Mouse (Mus musculus) embryonic fibroblast, embryonic 13.5 days (primary cell): ENCODE data around the gene Hs3st2. TPM values are rescaled to one million over a fixed set of nuclear protein-coding genes. Genes with fewer than 3 reads are reported as not detected.

Experiments
- H3K27ac ChIP-seq: 2 replicates; pipeline ENCODE4 v1.5.1; 2012; ENCODE audit warnings: low read length, control low read depth, inconsistent platforms; ENCODE audit not compliant: insufficient read depth
- H3K4me1 ChIP-seq: 2 replicates; pipeline ENCODE4 v1.6.1; 2011; ENCODE audit warnings: low read length; ENCODE audit not compliant: control insufficient read depth, insufficient read depth
- H3K4me3 ChIP-seq: 2 replicates; pipeline ENCODE4 v1.5.1; 2011; ENCODE audit warnings: mild to moderate bottlenecking, control low read depth, low read length; ENCODE audit not compliant: insufficient read depth
- CTCF ChIP-seq: IDR thresholded peaks from 2 replicates; pipeline ENCODE4 v1.5.1; 2011; ENCODE audit warnings: mild to moderate bottlenecking, control low read depth, low read length, moderate library complexity, borderline replicate concordance; ENCODE audit not compliant: insufficient read depth
- POLR2A ChIP-seq: IDR thresholded peaks from 2 replicates; pipeline ENCODE4 v1.6.1; 2011; ENCODE audit warnings: low read depth, mild to moderate bottlenecking, control low read depth, low read length, moderate library complexity
- polyA plus RNA-seq: library from polyadenylated mRNA; stranded (reverse); fragments of >200 nt; gene quantifications from 2 replicates; pipeline ENCODE4 v1.2.4, GENCODE M21; 2011; ENCODE audit warnings: low read depth; ENCODE audit not compliant: missing spikeins, insufficient read length

The Hs3st2 gene
- polyA plus RNA-seq, 1 experiment = not detected

DNA sequence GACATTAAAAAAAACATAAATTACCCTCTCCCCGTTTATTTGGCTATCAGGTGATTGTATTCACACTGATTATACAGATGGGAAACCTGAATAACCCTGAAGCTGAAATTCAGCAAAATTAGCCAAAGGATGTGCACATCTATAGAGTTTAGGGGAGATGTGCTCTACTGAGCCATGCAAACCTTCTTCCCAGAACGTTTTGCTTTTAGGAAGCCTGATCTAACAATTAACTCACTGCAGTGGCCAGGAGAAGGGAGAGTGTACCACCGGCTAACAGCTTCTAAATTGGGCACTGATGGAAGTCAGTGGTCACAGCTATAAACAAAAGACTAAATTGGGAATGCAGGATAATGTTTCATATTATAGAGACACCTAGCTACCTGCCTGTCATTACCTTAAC, 66.4 kb downstream of the Hs3st2 start:
- TF ChIP-seq POLR2A (no peak), CTCF (no peak)
- H3K4me3 ChIP-seq = no peak overlapping the region
- no peaks in the 10 kb centered on the region for H3K4me1 ChIP-seq
- H3K27ac ChIP-seq = no peak overlapping the region

DNA sequence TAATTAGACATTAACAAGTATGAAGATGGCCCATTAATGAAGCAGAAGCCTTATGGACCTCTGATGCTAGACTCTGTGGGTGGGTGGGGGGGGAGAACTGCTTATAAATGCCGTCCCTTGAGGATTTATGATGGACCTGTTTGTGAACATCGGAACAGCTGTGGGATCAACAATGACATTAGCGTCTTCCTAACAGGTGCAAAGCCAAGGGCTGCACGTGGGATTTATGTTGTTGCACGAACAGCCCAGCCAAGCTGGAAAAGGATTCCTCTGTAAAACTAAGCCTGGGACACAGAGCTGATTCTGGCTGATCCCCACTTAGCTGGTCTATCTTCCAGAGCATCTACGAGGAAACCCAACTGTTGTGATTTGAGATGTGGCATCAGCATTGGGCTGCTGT, 69.0 kb downstream of the Hs3st2 start:
- no peaks in the 10 kb centered on the region for H3K4me1 ChIP-seq

DNA sequence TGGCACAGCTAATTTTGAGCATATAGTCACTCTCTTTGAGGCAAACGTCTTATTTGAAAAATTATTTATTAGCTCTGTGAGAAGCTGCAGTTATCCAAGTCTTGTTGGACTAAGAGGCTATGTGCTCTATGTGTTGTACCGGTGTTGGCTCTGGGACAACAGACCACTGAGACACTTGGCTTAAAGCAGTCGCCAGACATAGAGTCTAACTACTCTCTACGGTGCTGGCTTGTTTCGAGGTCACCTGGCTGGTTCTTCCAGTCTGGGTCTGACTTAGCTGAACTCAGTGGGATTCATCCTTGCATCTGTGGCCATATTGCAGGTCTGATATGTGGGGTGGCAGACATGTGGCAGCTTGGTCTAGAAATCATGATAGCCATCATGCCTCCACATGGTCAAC, 72.8 kb downstream of the Hs3st2 start:
- H3K4me3 ChIP-seq = no peak overlapping the region
- TF ChIP-seq POLR2A (no peak), CTCF (no peak)
- H3K4me1 ChIP-seq = no peaks in the 10 kb centered on the region
- no peak overlapping the region for H3K27ac ChIP-seq

More for the DNA sequence above, 69.0 kb downstream of the Hs3st2 start:
- H3K4me3 ChIP-seq = no peak overlapping the region
- no peak for TF ChIP-seq CTCF
- TF ChIP-seq POLR2A = no peak
- H3K27ac ChIP-seq = no peak overlapping the region

DNA sequence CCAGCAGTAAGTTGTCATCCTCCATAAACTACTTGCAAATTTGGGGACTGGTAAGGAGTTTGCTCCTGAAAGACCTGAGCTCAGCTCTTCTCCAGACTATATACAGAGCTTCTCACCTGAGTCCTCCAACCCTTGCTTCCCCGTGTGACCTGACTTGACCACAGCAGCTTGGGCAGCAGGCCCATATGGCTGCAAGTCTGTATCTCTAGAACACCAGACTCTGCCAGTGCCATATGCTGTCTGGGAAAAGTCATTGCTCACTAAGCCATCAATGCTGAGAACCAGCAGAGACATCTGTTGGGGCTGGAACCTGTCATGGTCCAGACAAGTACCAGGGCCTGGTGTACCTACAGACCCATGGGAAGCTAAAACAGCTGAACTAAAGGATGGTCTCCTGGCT, 73.5 kb downstream of the Hs3st2 start:
- H3K27ac ChIP-seq = no peak overlapping the region
- TF ChIP-seq POLR2A (no peak), CTCF (no peak)
- H3K4me1 ChIP-seq = no peaks in the 10 kb centered on the region

GRCm38 (mm10) chr7:121466331-121466730, 74.7 kb downstream of the Hs3st2 start:
- no peak overlapping the region for H3K27ac ChIP-seq
- H3K4me3 ChIP-seq = no peak overlapping the region
- no peaks in the 10 kb centered on the region for H3K4me1 ChIP-seq
- TF ChIP-seq POLR2A (no peak), CTCF (no peak)

More for the DNA sequence above, 73.5 kb downstream of the Hs3st2 start:
- H3K4me3 ChIP-seq = no peak overlapping the region

DNA sequence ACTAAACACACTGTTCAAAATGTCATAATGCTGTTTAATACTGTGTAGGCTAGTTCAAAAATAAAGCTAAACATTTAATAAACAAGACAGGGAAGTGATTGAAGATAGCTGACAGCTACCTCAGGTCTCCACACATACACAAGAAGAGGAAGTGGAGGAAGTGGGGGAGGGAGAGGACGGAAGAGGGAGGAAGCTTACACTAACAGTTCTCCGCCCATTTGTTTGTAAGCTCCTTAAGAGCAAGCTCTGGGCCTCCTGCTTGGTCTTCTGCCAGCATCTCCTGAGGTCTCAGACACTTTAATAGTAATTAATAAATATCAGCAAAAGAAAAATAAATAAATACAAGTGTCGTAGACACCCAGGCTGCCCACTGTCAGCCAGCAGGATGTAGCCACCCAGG, 77.8 kb downstream of the Hs3st2 start:
- TF ChIP-seq CTCF (no peak), POLR2A (no peak)
- Histone ChIP-seq H3K27ac (no peak overlapping the region), H3K4me3 (no peak overlapping the region), H3K4me1 (no peaks in the 10 kb centered on the region)

DNA sequence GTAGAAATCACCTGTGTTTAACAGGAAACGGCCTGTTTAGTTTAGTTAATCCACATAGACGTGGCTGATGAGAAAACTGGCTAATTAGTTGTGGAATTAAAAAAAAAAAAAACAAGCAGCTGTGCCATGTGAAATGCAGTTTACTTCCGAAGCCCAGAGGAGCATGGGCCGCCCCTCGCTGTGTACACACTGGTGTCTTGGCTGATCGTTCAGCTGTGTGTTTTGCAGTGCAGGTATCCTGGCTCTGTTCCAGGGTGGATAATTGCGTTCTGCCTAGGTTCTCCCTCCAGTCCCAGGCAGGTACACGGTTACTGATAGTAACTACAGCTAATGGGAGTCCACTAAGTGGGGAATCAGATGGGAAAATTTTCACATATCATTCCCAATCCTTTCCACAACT, 86.6 kb downstream of the Hs3st2 start:
- Histone ChIP-seq H3K4me1 (no peaks in the 10 kb centered on the region), H3K4me3 (no peak overlapping the region), H3K27ac (no peak overlapping the region)
- no peak for TF ChIP-seq POLR2A
- no peak for TF ChIP-seq CTCF

GRCm38 (mm10) chr7:121480106-121480505, 88.4 kb downstream of the Hs3st2 start:
- Histone ChIP-seq H3K4me1 (no peaks in the 10 kb centered on the region), H3K27ac (no peak overlapping the region), H3K4me3 (no peak overlapping the region)
- TF ChIP-seq POLR2A (no peak), CTCF (no peak)

DNA sequence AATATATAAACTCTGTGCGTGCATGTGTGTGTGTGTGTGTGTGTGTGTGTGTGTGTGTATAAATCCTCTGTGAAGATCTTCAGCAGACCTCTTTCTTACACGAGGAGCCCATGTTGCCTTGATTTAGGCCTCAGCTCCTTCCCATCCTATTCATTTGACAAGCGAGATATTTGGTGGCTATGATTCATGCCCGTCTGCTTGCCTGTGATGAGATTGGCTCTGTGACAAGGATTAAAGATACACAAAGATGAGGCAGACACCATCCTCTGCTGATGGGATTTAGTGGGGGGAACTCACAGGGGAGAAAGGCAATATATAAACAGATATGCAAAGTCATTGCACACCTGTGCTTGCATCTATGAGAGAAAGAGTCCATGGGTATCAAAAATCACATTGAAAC, 92.9 kb downstream of the Hs3st2 start:
- no peaks in the 10 kb centered on the region for H3K4me1 ChIP-seq
- TF ChIP-seq CTCF (no peak), POLR2A (no peak)
- H3K4me3 ChIP-seq = no peak overlapping the region
- H3K27ac ChIP-seq = no peak overlapping the region

DNA sequence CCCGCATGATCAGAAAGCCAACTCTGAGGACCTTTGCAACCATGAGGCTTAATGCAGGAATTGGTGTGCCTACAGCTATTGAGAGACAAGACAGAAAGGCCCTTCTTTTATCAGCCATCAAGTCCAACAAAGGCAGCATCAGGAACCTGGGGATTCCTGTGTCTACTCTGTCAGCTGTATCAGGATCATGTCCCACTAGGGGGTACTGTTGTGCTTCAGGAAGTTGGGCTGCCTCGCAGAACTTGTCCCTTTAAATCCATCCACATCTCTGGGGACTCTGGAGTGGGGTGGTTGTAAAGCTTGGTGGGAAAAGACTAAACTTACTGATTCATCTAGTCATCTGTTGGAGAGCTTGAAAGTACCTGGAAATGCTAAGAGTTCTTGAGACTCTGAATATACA, 93.6 kb downstream of the Hs3st2 start:
- TF ChIP-seq POLR2A (no peak), CTCF (no peak)

DNA sequence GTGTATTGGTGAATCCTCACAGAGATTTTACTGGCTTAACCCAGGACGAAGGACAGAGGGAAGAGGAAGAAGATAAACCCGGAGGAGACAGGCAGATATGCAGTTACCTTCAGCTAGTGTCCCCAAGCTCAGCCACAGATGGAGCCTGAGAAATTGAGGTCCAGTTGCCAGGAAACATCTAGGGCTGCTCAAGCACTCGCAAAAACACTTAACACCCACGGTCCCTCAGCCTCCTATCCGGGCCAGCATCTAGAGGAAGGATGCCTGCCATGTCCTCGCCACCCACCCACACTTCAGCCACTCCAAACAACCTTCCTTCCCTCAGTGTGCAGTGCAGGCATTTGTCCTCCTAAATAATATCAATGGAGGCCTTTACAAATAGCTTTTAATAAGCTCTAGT, 95.6 kb downstream of the Hs3st2 start:
- no peak overlapping the region for H3K4me3 ChIP-seq
- no peak overlapping the region for H3K27ac ChIP-seq
- no peaks in the 10 kb centered on the region for H3K4me1 ChIP-seq
- no peak for TF ChIP-seq POLR2A
- no peak for TF ChIP-seq CTCF

More for the DNA sequence above, 93.6 kb downstream of the Hs3st2 start:
- no peaks in the 10 kb centered on the region for H3K4me1 ChIP-seq
- no peak overlapping the region for H3K4me3 ChIP-seq
- H3K27ac ChIP-seq = no peak overlapping the region

DNA sequence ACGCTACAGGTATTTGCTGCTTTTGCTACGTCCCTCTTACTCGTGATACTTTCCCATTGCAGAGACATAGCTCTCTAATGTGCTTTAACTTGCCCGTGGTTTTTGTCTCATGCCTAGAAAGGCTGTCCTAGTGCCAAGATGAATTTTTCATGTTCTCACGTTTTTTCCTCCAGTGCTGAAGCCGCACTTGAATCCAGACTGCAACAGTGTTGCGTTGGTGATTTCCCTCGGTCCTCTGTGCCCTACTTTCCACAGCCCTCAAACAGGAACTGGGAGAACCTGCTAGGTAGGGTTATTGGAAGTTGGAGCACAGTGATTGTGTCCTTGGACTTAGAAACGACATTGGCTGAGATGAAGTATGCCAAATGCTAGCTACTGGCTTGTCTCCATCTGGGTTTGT, 97.7 kb downstream of the Hs3st2 start:
- Histone ChIP-seq H3K4me1 (no peaks in the 10 kb centered on the region), H3K27ac (no peak overlapping the region), H3K4me3 (no peak overlapping the region)
- no peak for TF ChIP-seq CTCF
- TF ChIP-seq POLR2A = no peak
